Mouse (Mus musculus) MEL (cell line): ENCODE measurements around the gene Brsk2. TPM values are rescaled to one million over a fixed set of nuclear protein-coding genes. Genes with fewer than 3 reads are reported as not detected.

Source experiments
- DNase-seq: peaks from one replicate; pipeline ENCODE4 v3.0.0; 2011; ENCODE audit warnings: low read depth, low spot score
- H3K27ac ChIP-seq: 2 replicates; pipeline ENCODE4 v1.5.1; 2012; ENCODE audit warnings: low read depth, mild to moderate bottlenecking, control low read depth, low read length, moderate library complexity; ENCODE audit not compliant: control insufficient read depth
- H3K27me3 ChIP-seq, 2 experiments: fragments of 150-350 bp in 1 of 2; sonication (generic) in 1 of 2; 2 replicates each; pipeline ENCODE4 v1.6.1; 2012; ENCODE audit warnings: low read length in 2 of 2, mild to moderate bottlenecking in 2 of 2, improper control_type of control experiment in 1 of 2, moderate library complexity in 1 of 2; ENCODE audit not compliant: insufficient read depth in 2 of 2, control insufficient read depth in 1 of 2
- H3K36me3 ChIP-seq, 2 experiments: 2 replicates each; pipeline ENCODE4 v1.6.1; 2012 to 2014; ENCODE audit warnings: low read length in 2 of 2, improper control_type of control experiment in 1 of 2, inconsistent platforms in 1 of 2, mild to moderate bottlenecking in 1 of 2; ENCODE audit not compliant: insufficient read depth in 2 of 2, control insufficient read depth in 1 of 2
- H3K4me1 ChIP-seq, 2 experiments: fragments of 150-350 bp in 1 of 2; sonication (generic) in 1 of 2; 2 replicates each; pipeline ENCODE4 v1.6.1; 2012; ENCODE audit warnings: low read length in 2 of 2, improper control_type of control experiment in 1 of 2, mild to moderate bottlenecking in 1 of 2; ENCODE audit not compliant: insufficient read depth in 2 of 2, control insufficient read depth in 1 of 2
- H3K4me3 ChIP-seq, 2 experiments: fragments of 150-350 bp in 1 of 2; sonication (generic) in 1 of 2; 2 replicates each; pipeline ENCODE4 v1.5.1; 2012; ENCODE audit warnings: low read depth in 2 of 2, low read length in 2 of 2, mild to moderate bottlenecking in 2 of 2, moderate library complexity in 2 of 2, control low read depth in 1 of 2, improper control_type of control experiment in 1 of 2; ENCODE audit not compliant: control insufficient read depth in 1 of 2, insufficient read depth in 1 of 2
- H3K79me2 ChIP-seq: 2 replicates; pipeline ENCODE4 v1.6.1; 2012; ENCODE audit warnings: mild to moderate bottlenecking, low read length, moderate library complexity; ENCODE audit not compliant: control insufficient read depth, poor library complexity, insufficient read depth
- H3K9ac ChIP-seq: 2 replicates; pipeline ENCODE4 v1.6.1; 2012; ENCODE audit warnings: low read depth, mild to moderate bottlenecking, control low read depth, low read length, moderate library complexity; ENCODE audit not compliant: control insufficient read depth, poor library complexity, severe bottlenecking
- H3K9me3 ChIP-seq: fragments of 150-350 bp; sonication (generic); replicated peaks from 2 replicates; pipeline ENCODE4 v1.6.1; 2012; ENCODE audit warnings: mild to moderate bottlenecking, low read length, improper control_type of control experiment, moderate library complexity; ENCODE audit not compliant: insufficient read depth
- BHLHE40 ChIP-seq: IDR thresholded peaks from 2 replicates; pipeline ENCODE4 v1.6.1; 2012; ENCODE audit warnings: low read depth, mild to moderate bottlenecking, inconsistent platforms, low read length, improper control_type of control experiment, borderline replicate concordance
- CTCF ChIP-seq, 3 experiments: IDR thresholded peaks in 2 of 3; conservative IDR thresholded peaks in 1 of 3; 2 replicates each; pipeline ENCODE4 v1.5.1; 2011 to 2012; ENCODE audit warnings: low read length in 3 of 3, low read depth in 2 of 3, mild to moderate bottlenecking in 2 of 3, improper control_type of control experiment in 1 of 3, inconsistent platforms in 1 of 3, mixed read lengths in 1 of 3, moderate library complexity in 1 of 3; ENCODE audit not compliant: control insufficient read depth in 1 of 3, insufficient read depth in 1 of 3, poor library complexity in 1 of 3, severe bottlenecking in 1 of 3
- E2F4 ChIP-seq: IDR thresholded peaks from 2 replicates; pipeline ENCODE4 v1.6.1; 2011; ENCODE audit warnings: low read depth, low read length, improper control_type of control experiment, borderline replicate concordance
- EP300 ChIP-seq, 2 experiments: IDR thresholded peaks; 2 replicates each; pipeline ENCODE4 v1.6.1; 2011; ENCODE audit warnings: improper control_type of control experiment in 2 of 2, low read length in 2 of 2, low read depth in 1 of 2, mild to moderate bottlenecking in 1 of 2
- ETS1 ChIP-seq: IDR thresholded peaks from 2 replicates; pipeline ENCODE4 v1.6.1; 2012; ENCODE audit warnings: low read depth, mild to moderate bottlenecking, inconsistent platforms, low read length, improper control_type of control experiment, moderate library complexity
- GABPA ChIP-seq: IDR thresholded peaks from 2 replicates; pipeline ENCODE4 v1.6.1; 2012; ENCODE audit warnings: low read depth, mild to moderate bottlenecking, inconsistent platforms, low read length, improper control_type of control experiment, moderate library complexity
- GATA1 ChIP-seq: IDR thresholded peaks from 2 replicates; pipeline ENCODE4 v1.6.1; 2011; ENCODE audit warnings: low read depth, low read length, improper control_type of control experiment
- HCFC1 ChIP-seq: IDR thresholded peaks from 2 replicates; pipeline ENCODE4 v1.6.1; 2012; ENCODE audit warnings: low read depth, mild to moderate bottlenecking, inconsistent platforms, low read length, improper control_type of control experiment, moderate library complexity
- JUND ChIP-seq: IDR thresholded peaks from 2 replicates; pipeline ENCODE4 v1.6.1; 2011; ENCODE audit warnings: low read depth, mild to moderate bottlenecking, improper control_type of control experiment, low read length
- KAT2A ChIP-seq: conservative IDR thresholded peaks from 2 replicates; pipeline ENCODE4 v1.6.1; 2012; ENCODE audit warnings: low read depth, low read length, improper control_type of control experiment, inconsistent platforms
- MAX ChIP-seq: IDR thresholded peaks from 2 replicates; pipeline ENCODE4 v1.6.1; 2011; ENCODE audit warnings: low read length, improper control_type of control experiment
- MAZ ChIP-seq: IDR thresholded peaks from 2 replicates; pipeline ENCODE4 v1.6.1; 2012; ENCODE audit warnings: low read depth, mild to moderate bottlenecking, inconsistent platforms, low read length, improper control_type of control experiment
- MEF2A ChIP-seq: IDR thresholded peaks from 2 replicates; pipeline ENCODE4 v1.6.1; 2014; ENCODE audit warnings: low read depth, mild to moderate bottlenecking, inconsistent platforms, low read length, improper control_type of control experiment; ENCODE audit not compliant: poor library complexity, insufficient replicate concordance, severe bottlenecking; ENCODE audit errors: extremely low read depth
- MXI1 ChIP-seq: IDR thresholded peaks from 2 replicates; pipeline ENCODE4 v1.6.1; 2011; ENCODE audit warnings: mild to moderate bottlenecking, low read depth, low read length, improper control_type of control experiment
- MYB ChIP-seq: IDR thresholded peaks from 2 replicates; pipeline ENCODE4 v1.6.1; 2011; ENCODE audit warnings: mild to moderate bottlenecking, low read depth, low read length, improper control_type of control experiment
- MYC ChIP-seq: IDR thresholded peaks from 2 replicates; pipeline ENCODE4 v1.6.1; 2011; ENCODE audit warnings: low read depth, mild to moderate bottlenecking, low read length, improper control_type of control experiment, moderate library complexity
- NELFE ChIP-seq: IDR thresholded peaks from 2 replicates; pipeline ENCODE4 v1.6.1; 2011; ENCODE audit warnings: low read depth, low read length, improper control_type of control experiment
- POLR2A ChIP-seq, 2 experiments: IDR thresholded peaks; 2 replicates each; pipeline ENCODE4 v1.6.1; 2011 to 2012; ENCODE audit warnings: low read length in 2 of 2, mild to moderate bottlenecking in 2 of 2, control low read depth in 1 of 2, improper control_type of control experiment in 1 of 2, low read depth in 1 of 2, moderate library complexity in 1 of 2; ENCODE audit not compliant: control insufficient read depth in 1 of 2, insufficient read depth in 1 of 2, poor library complexity in 1 of 2
- POLR2AphosphoS2 ChIP-seq: IDR thresholded peaks from 2 replicates; pipeline ENCODE4 v1.6.1; 2011; ENCODE audit warnings: low read length, improper control_type of control experiment
- POLR2AphosphoS5 ChIP-seq: IDR thresholded peaks from 2 replicates; pipeline ENCODE4 v1.6.1; 2012; ENCODE audit warnings: low read depth, borderline replicate concordance, mild to moderate bottlenecking, inconsistent platforms, low read length, moderate library complexity, mixed read lengths
- RAD21 ChIP-seq: IDR thresholded peaks from 2 replicates; pipeline ENCODE4 v1.6.1; 2011; ENCODE audit warnings: mild to moderate bottlenecking, low read depth, low read length, improper control_type of control experiment
- SMC3 ChIP-seq: IDR thresholded peaks from 2 replicates; pipeline ENCODE4 v1.6.1; 2011; ENCODE audit warnings: low read depth, low read length, improper control_type of control experiment
- TCF12 ChIP-seq: IDR thresholded peaks from 2 replicates; pipeline ENCODE4 v1.6.1; 2014; ENCODE audit warnings: low read depth, mild to moderate bottlenecking, inconsistent platforms, low read length, improper control_type of control experiment, moderate library complexity
- UBTF ChIP-seq: IDR thresholded peaks from 2 replicates; pipeline ENCODE4 v1.6.1; 2012; ENCODE audit warnings: low read depth, mild to moderate bottlenecking, inconsistent platforms, low read length, improper control_type of control experiment, moderate library complexity, borderline replicate concordance; ENCODE audit not compliant: insufficient read depth
- USF1 ChIP-seq: IDR thresholded peaks from 2 replicates; pipeline ENCODE4 v1.6.1; 2014; ENCODE audit warnings: low read depth, mild to moderate bottlenecking, inconsistent platforms, low read length, improper control_type of control experiment, moderate library complexity
- ZKSCAN1 ChIP-seq: IDR thresholded peaks from 2 replicates; pipeline ENCODE4 v1.6.1; 2012; ENCODE audit warnings: low read depth, mild to moderate bottlenecking, inconsistent platforms, low read length, improper control_type of control experiment, moderate library complexity
- ZMIZ1 ChIP-seq: IDR thresholded peaks from 2 replicates; pipeline ENCODE4 v1.6.1; 2012; ENCODE audit warnings: low read depth, mild to moderate bottlenecking, inconsistent platforms, low read length, improper control_type of control experiment, moderate library complexity
- polyA plus RNA-seq, 2 experiments: library from polyadenylated mRNA; stranded (reverse) in 1 of 2; unstranded in 1 of 2; fragments of >175 nt in 1 of 2; fragments of >200 nt in 1 of 2; gene quantifications; 2 replicates each; pipeline versions ENCODE4 v1.2.1 to v1.2.4; 2012; ENCODE audit warnings: low replicate concordance in 2 of 2, low read depth in 1 of 2; ENCODE audit not compliant: insufficient read length in 2 of 2, insufficient read depth in 1 of 2, missing spikeins in 1 of 2
- total RNA-seq: library from RNA; depleted of rRNA; stranded (reverse); fragments of 300-350 nt; gene quantifications from 2 replicates; pipeline ENCODE4 v1.2.3, GENCODE M21; 2012

Gene Brsk2
- total and polyA plus RNA-seq, 3 experiments, result 0.13 to 0.19 TPM; not detected in 1

GRCm38 (mm10) chr7:141947512-141947911 is 2.0 kb upstream of the Brsk2 start:
- no peaks in the 10 kb centered on the region for H3K9me3 ChIP-seq
- no peaks in the 10 kb centered on the region; a peak in 1 of 4 replicates for H3K27me3 ChIP-seq
- no peaks in the 10 kb centered on the region for H3K36me3 ChIP-seq
- TF ChIP-seq POLR2A (IDR thresholded peaks at IDR 0.05; ENCODE audit: control insufficient read depth in 1 of 2, insufficient read depth in 1 of 2, low read depth in 1 of 2, low read length in 2 of 2, poor library complexity in 1 of 2) (no peak), NELFE (no peak), BHLHE40 (no peak), E2F4 (no peak), MYC (no peak), ZKSCAN1 (no peak)
- DNase-seq, result no peak
- H3K4me1 ChIP-seq, result no peaks in the 10 kb centered on the region
- H3K27ac ChIP-seq, result no peak overlapping the region
- H3K79me2 ChIP-seq, result no peaks in the 10 kb centered on the region
- H3K9ac ChIP-seq, result no peak overlapping the region
- no peak overlapping the region for H3K4me3 ChIP-seq

- Histone ChIP-seq H3K27me3 (peaks cover 0 to 1% of the 10 kb centered on the region in 2 experiments; a peak in 1 of 4 replicates), H3K27ac (no peak overlapping the region), H3K9ac (no peak overlapping the region), H3K36me3 (no peaks in the 10 kb centered on the region), H3K4me3 (no peak overlapping the region), H3K9me3 (no peaks in the 10 kb centered on the region), H3K79me2 (no peaks in the 10 kb centered on the region), H3K4me1 (no peaks in the 10 kb centered on the region)
- no peak for TF ChIP-seq UBTF
- TF ChIP-seq ZKSCAN1, result no peak
- no peak for TF ChIP-seq HCFC1
- no peak for TF ChIP-seq POLR2AphosphoS5
- no peak for TF ChIP-seq EP300 (IDR thresholded peaks at IDR 0.05; ENCODE audit: low read depth in 1 of 2, low read length in 2 of 2)
- TF ChIP-seq CTCF (IDR thresholded peaks at IDR 0.05 in 2 of 3, conservative IDR thresholded peaks at IDR 0.05 in 1 of 3; ENCODE audit: control insufficient read depth in 1 of 3, insufficient read depth in 1 of 3, low read depth in 2 of 3, low read length in 3 of 3, poor library complexity in 1 of 3, severe bottlenecking in 1 of 3), result no peak
- no peak for TF ChIP-seq KAT2A
- no peak for TF ChIP-seq SMC3
- no peak for TF ChIP-seq USF1
- no peak for TF ChIP-seq MAZ
- no peak for DNase-seq
These were observed 1.5 kb upstream of the Brsk2 start for GRCm38 (mm10) chr7:141948045-141948444.

- Histone ChIP-seq H3K36me3 (no peaks in the 10 kb centered on the region), H3K27ac (no peak overlapping the region), H3K4me3 (no peak overlapping the region), H3K9ac (no peak overlapping the region), H3K79me2 (no peaks in the 10 kb centered on the region), H3K4me1 (no peaks in the 10 kb centered on the region), H3K9me3 (no peaks in the 10 kb centered on the region), H3K27me3 (peaks cover 0 to 1% of the 10 kb centered on the region in 2 experiments; a peak in 1 of 4 replicates)
- DNase-seq, result no peak
- TF ChIP-seq MAX (no peak), ETS1 (no peak), POLR2AphosphoS2 (no peak), MYC (no peak), GATA1 (no peak), ZMIZ1 (no peak), POLR2A (IDR thresholded peaks at IDR 0.05; ENCODE audit: control insufficient read depth in 1 of 2, insufficient read depth in 1 of 2, low read depth in 1 of 2, low read length in 2 of 2, poor library complexity in 1 of 2) (no peak), GABPA (no peak), MYB (no peak), MXI1 (no peak), MEF2A (no peak), USF1 (no peak), JUND (no peak), RAD21 (no peak), TCF12 (no peak)
These were observed 200 bp downstream of the Brsk2 start for GRCm38 (mm10) chr7:141949799-141950103.
